Mouse (Mus musculus) heart, postnatal 0 days (tissue): ENCODE measurements around the gene Pik3c2b.

Experiments
- CTCF ChIP-seq: IDR thresholded peaks from 2 replicates; pipeline ENCODE4 v1.5.1; 2016; ENCODE audit warnings: antibody characterized with exemption, control low read depth, low read depth
- EP300 ChIP-seq: IDR thresholded peaks from 2 replicates; pipeline ENCODE4 v1.6.1; 2016; ENCODE audit warnings: antibody characterized with exemption, low read depth

DNA sequence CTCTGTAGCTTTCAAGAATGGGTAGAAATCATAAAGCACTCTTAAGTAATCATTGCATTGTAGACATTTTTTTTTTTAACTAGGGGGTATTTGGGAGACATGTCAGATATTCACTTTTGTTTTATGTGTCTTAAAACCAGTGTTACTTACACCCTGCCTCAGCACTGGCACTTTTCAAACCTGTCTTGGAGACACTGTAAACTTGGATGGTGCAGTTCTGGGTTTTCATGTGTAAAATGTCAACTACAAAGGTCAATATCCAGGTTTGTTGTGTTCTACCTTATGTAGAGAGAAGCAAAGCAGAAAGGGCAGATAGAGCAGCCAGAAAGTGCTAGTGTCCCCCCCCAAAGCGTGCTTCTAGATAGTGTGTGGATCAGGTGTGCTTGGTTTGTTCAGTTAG, 92.9 kb downstream of the Pik3c2b start:
- TF ChIP-seq CTCF = no peak
- no peak for TF ChIP-seq EP300
